Mouse (Mus musculus): Measurements from ENCODE around the gene Zfp335. TPM values are rescaled to one million over a fixed set of nuclear protein-coding genes. Genes with fewer than 3 reads are reported as not detected.
"Not testable (repeated sequence)": the region's sequence is repeated elsewhere in the genome, so short reads cannot be mapped to it uniquely, and the experiment has no call there.

Zfp335 gene
- polyA plus RNA-seq, 1 experiment from 2014 or later, result 19.9 TPM

DNA sequence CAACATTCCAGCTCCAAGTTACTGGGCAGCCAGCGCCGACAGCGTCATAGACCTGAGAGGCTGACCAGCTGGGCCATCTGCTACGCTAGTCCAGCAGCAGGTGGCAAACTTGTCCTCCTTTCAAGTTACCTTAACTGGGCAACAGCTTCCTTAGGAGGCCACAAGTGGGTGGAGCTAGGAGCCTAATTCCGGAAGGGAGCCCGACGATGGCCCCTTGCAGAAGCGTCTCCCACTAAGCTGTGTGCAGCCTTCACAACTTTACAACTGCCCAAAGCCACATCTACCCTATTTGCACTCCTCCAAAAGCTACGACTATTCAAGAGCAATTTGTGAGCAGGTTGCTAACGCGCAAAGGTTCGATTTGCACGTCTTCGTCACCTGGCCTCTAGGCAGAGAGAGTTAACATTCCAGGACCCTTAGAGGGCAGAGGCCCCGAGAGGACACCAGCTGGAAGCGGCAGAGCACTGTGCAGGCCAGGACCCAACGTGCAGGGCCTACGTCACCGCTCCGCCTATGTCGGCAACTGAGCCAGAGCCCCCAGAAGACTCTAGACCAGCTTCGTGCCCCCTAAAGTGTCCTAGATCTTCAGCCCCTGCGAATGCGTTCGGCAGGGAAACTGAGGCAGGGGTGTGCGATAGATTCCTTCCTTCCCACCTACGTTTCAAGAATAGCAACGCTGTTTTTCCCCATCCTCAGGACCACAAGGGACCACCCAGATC is 32.9 kb downstream of the Zfp335 start:
- H3K9ac ChIP-seq (replicated peaks; ENCODE audit: low read depth, low read length), result peak overlapping the region; percentile 100
- H3K36me3 ChIP-seq (ENCODE audit: control insufficient read depth, insufficient read depth), result 0 out of 2 replicates have a peak, but pooled peaks cover 3% of the 10 kb centered on the region
- H3K27ac ChIP-seq (ENCODE audit: low read length), result peak overlapping the region; percentile 100
- H3K4me2 ChIP-seq (ENCODE audit: low read length), result peak overlapping the region; percentile 98
- H3K4me1 ChIP-seq (replicated peaks; ENCODE audit: control insufficient read depth, insufficient read depth, low read length), result peaks cover 19% of the 10 kb centered on the region
- H3K4me3 ChIP-seq (replicated peaks; ENCODE audit: low read length), result peak overlapping the region; percentile 70
- 2% methylated on average over 28 of the region's 28 CpGs for WGBS
- H3K27me3 ChIP-seq (replicated peaks; ENCODE audit: control insufficient read depth, insufficient read depth, low read length), result no peaks in the 10 kb centered on the region
- ATAC-seq, result peak; percentile 28
- no peaks in the 10 kb centered on the region for H3K9me3 ChIP-seq (ENCODE audit: control insufficient read depth, low read length)

DNA sequence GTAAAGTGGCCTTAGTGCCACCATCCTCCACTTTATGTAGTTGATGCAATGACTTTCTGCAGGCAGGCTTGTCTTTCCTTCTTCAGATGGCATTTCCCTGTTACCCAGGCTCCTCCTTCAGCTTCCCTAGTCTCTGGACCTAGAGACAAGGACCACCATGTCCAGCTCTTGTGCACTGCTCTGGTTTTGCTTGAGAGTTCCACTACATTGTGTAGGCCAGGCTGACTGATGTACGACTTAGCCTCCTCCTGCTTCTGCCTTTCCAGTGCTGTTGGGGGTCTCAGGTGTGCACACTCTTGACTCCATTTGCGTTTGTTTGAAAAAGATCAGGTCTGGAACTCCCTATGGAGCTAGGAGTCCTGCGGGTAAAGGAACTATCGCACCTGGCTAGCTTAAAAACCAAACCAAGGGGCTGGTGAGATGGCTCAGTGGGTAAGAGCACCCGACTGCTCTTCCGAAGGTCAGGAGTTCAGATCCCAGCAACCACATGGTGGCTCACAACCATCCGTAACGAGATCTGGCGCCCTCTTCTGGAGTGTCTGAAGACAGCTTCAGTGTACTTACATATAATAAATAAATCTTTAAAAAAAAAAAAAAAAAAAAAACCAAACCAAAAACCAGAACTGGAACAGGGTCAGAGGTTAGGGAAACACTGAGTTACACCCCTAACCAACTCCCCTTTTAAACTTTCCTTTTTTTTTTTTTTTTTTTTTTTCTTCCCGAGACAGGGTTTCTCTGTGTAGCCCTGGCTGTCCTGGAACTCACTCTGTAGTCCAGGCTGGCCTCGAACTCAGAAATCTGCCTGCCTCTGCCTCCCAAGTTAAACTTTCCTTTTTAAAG is 34.0 kb downstream of the Zfp335 start:
- not testable (repeated sequence) for H3K27ac ChIP-seq (ENCODE audit: low read length); H3K27me3 ChIP-seq (replicated peaks; ENCODE audit: control insufficient read depth, insufficient read depth, low read length); H3K9me3 ChIP-seq (ENCODE audit: control insufficient read depth, low read length); H3K4me3 ChIP-seq (replicated peaks; ENCODE audit: low read length); H3K9ac ChIP-seq (replicated peaks; ENCODE audit: low read depth, low read length); H3K36me3 ChIP-seq (ENCODE audit: control insufficient read depth, insufficient read depth); ATAC-seq
- WGBS, result 79% methylated on average over 11 of the region's 11 CpGs
- peaks cover 19% of the 10 kb centered on the region for H3K4me1 ChIP-seq (replicated peaks; ENCODE audit: control insufficient read depth, insufficient read depth, low read length)
- H3K4me2 ChIP-seq (ENCODE audit: low read length), result peak overlapping the region; percentile 98

DNA sequence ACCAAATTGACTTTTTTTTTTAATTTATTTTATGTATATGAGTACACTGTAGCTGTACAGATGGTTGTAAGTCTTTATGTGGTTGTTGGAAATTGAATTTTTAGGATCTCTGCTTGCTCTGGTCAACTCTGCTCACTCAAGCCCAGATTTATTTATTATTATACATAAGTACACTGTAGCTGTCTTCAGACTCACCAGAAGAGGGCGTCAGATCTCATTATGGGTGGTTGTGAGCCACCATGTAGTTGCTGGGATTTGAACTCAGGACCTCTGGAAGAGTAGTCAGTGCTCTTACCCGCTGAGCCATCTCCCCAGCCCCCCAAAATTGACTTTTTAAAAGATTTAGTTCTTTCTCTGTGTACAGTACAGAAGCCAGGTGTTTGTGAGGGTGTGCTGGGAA is 35.9 kb downstream of the Zfp335 start:
- H3K36me3 ChIP-seq (ENCODE audit: control insufficient read depth, insufficient read depth); H3K27me3 ChIP-seq (replicated peaks; ENCODE audit: control insufficient read depth, insufficient read depth, low read length); H3K4me2 ChIP-seq (ENCODE audit: low read length); H3K4me3 ChIP-seq (replicated peaks; ENCODE audit: low read length); H3K9ac ChIP-seq (replicated peaks; ENCODE audit: low read depth, low read length); H3K9me3 ChIP-seq (ENCODE audit: control insufficient read depth, low read length); ATAC-seq; H3K27ac ChIP-seq (ENCODE audit: low read length): not testable (repeated sequence)
- WGBS, result 57% methylated on average over 2 of the region's 2 CpGs
- peaks cover 14% of the 10 kb centered on the region for H3K4me1 ChIP-seq (replicated peaks; ENCODE audit: control insufficient read depth, insufficient read depth, low read length)

DNA sequence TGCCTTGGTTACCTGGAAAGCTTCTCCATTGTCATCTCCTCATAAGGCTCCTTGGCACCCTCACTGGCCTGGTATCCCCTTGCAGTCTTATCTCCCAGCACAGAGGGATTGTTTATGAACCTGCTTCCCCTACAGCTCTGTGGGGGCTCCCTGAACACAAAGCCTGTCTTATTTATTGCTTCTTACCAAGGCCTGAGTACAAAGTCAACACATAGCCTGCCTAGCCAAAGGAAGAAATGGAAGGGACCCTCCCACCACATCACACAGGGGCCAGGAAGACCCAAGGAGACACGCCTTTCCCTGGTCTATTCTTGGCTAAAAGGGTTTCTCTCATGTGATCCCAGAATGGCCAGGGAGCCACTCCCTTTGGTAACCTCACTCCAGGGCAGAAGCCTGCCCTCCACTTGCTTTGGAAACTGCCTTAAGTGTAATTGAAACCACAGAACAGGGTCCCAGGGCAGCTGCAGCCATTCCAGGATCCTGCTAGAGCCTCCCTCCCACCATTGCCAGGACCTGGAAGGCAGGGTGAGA is 37.3 kb downstream of the Zfp335 start:
- Histone ChIP-seq H3K9me3 (ENCODE audit: control insufficient read depth, low read length) (no peaks in the 10 kb centered on the region), H3K27me3 (replicated peaks; ENCODE audit: control insufficient read depth, insufficient read depth, low read length) (no peaks in the 10 kb centered on the region), H3K4me2 (ENCODE audit: low read length) (no peak overlapping the region), H3K36me3 (ENCODE audit: control insufficient read depth, insufficient read depth) (no peaks in the 10 kb centered on the region), H3K4me1 (replicated peaks; ENCODE audit: control insufficient read depth, insufficient read depth, low read length) (peaks cover 8% of the 10 kb centered on the region), H3K4me3 (replicated peaks; ENCODE audit: low read length) (no peak overlapping the region), H3K9ac (replicated peaks; ENCODE audit: low read depth, low read length) (no peak overlapping the region), H3K27ac (ENCODE audit: low read length) (no peak overlapping the region)
- no peak for ATAC-seq
- WGBS, result 45% methylated on average over 1 of the region's 1 CpGs

DNA sequence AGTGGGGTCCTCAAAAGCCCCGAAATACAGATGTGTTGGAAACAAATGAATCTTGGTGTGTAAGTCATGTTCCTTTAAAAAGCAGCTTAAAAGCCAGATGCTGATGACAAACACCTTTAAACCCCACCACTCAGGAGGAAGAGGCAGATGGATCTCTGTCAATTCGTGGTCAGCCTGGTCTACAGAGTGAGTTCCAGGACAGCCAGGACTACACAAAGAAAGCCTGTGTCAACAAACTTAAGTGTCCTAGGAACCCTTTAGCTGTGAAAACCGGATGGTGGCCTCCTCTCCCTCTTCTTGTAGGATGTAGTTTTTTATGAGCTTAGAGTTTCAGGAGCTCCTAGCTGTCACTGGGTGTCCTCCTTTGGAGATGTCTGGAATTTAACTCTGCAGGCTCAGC is 37.9 kb downstream of the Zfp335 start:
- Histone ChIP-seq H3K4me2 (ENCODE audit: low read length) (no peak overlapping the region), H3K9me3 (ENCODE audit: control insufficient read depth, low read length) (no peaks in the 10 kb centered on the region), H3K9ac (replicated peaks; ENCODE audit: low read depth, low read length) (no peak overlapping the region), H3K27ac (ENCODE audit: low read length) (no peak overlapping the region), H3K4me3 (replicated peaks; ENCODE audit: low read length) (no peak overlapping the region), H3K4me1 (replicated peaks; ENCODE audit: control insufficient read depth, insufficient read depth, low read length) (peaks cover 7% of the 10 kb centered on the region), H3K27me3 (replicated peaks; ENCODE audit: control insufficient read depth, insufficient read depth, low read length) (no peaks in the 10 kb centered on the region), H3K36me3 (ENCODE audit: control insufficient read depth, insufficient read depth) (no peaks in the 10 kb centered on the region)
- no peak for ATAC-seq
- WGBS, result 73% methylated on average over 3 of the region's 3 CpGs

DNA sequence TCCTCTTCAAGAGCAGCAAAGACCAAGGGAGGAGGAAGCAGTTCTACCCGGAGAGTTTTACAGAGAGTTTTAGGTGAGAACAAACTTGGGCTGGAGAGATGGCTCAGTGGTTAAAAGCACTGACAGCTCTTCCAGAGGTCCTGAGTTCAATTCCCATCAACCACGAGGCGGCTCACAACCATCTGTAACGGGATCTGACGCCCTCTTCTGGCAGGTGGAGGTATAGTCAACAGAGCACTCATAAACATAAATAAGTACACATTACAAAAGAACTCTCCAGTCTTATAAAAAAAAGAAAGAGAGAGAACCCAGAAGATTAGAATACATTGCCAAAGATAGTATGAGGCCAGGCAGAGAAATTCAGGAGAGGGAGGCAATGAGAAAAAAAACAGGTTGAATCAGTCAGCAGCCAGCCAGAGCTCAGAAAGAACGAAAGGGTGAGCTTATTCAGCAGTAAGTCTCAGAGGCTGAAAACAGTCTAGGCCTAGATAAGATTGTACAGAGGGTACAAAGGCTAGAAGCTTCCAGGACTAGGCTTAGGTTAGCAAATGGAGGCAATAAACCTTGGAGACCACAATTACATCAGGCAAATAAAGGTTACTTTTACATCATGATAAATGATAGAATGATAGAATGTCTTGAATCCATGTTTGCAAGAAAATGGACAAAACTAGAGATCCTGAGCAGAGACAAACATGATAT is 39.8 kb downstream of the Zfp335 start:
- Histone ChIP-seq H3K36me3 (ENCODE audit: control insufficient read depth, insufficient read depth) (no peaks in the 10 kb centered on the region), H3K4me1 (replicated peaks; ENCODE audit: control insufficient read depth, insufficient read depth, low read length) (no peaks in the 10 kb centered on the region), H3K4me3 (replicated peaks; ENCODE audit: low read length) (no peak overlapping the region), H3K9me3 (ENCODE audit: control insufficient read depth, low read length) (peaks cover 5% of the 10 kb centered on the region), H3K27ac (ENCODE audit: low read length) (no peak overlapping the region), H3K4me2 (ENCODE audit: low read length) (no peak overlapping the region), H3K9ac (replicated peaks; ENCODE audit: low read depth, low read length) (no peak overlapping the region), H3K27me3 (replicated peaks; ENCODE audit: control insufficient read depth, insufficient read depth, low read length) (no peaks in the 10 kb centered on the region)
- WGBS, result 61% methylated on average over 6 of the region's 6 CpGs
- ATAC-seq, result no peak

DNA sequence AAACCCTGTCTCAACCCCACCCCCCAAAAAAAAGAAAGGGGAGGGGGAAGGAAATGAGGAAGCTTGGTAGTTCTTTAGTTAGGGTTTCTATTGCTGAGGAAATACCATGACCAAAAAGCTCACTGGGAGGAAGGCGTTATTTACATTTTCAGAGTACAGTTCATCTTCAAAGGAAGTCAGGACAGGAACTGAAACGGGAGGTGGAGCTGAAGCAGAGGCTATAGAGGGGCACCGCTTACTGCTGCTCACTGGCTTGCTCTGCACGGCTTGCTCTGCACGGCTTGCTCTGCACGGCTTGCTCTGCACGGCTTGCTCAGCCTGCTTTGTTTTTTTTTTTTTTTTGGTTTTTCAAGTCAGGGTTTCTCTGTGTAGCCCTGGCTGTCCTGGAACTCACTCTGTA is 43.1 kb downstream of the Zfp335 start:
- Histone ChIP-seq H3K4me3 (replicated peaks; ENCODE audit: low read length) (no peak overlapping the region), H3K4me2 (ENCODE audit: low read length) (no peak overlapping the region), H3K9ac (replicated peaks; ENCODE audit: low read depth, low read length) (no peak overlapping the region), H3K27me3 (replicated peaks; ENCODE audit: control insufficient read depth, insufficient read depth, low read length) (no peaks in the 10 kb centered on the region), H3K36me3 (ENCODE audit: control insufficient read depth, insufficient read depth) (no peaks in the 10 kb centered on the region), H3K9me3 (ENCODE audit: control insufficient read depth, low read length) (peaks cover 5% of the 10 kb centered on the region), H3K4me1 (replicated peaks; ENCODE audit: control insufficient read depth, insufficient read depth, low read length) (no peaks in the 10 kb centered on the region), H3K27ac (ENCODE audit: low read length) (no peak overlapping the region)
- 86% methylated on average over 7 of the region's 7 CpGs for WGBS
- no peak for ATAC-seq

DNA sequence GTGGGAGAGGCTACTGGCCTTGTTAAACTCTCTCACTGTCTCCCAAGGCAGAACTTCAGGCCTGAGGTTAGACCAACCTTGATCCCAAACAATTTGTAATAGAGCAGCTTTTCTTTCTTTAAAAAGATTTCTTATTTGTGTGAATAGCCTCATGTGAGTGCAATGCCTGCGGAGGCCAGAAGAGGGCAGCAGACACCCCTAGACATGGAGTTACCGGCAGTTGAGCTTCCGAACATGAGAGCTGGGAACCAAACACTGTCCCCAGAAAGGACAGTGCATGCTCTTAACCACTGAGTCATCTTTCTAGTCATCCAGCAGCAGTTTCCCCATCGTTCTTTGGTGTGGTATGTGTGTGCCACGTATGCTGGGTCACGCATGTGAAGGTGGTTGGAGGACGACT is 44.0 kb downstream of the Zfp335 start:
- Histone ChIP-seq H3K27me3 (replicated peaks; ENCODE audit: control insufficient read depth, insufficient read depth, low read length) (no peaks in the 10 kb centered on the region), H3K4me1 (replicated peaks; ENCODE audit: control insufficient read depth, insufficient read depth, low read length) (no peaks in the 10 kb centered on the region), H3K36me3 (ENCODE audit: control insufficient read depth, insufficient read depth) (no peaks in the 10 kb centered on the region), H3K27ac (ENCODE audit: low read length) (no peak overlapping the region), H3K4me3 (replicated peaks; ENCODE audit: low read length) (no peak overlapping the region), H3K9ac (replicated peaks; ENCODE audit: low read depth, low read length) (no peak overlapping the region), H3K4me2 (ENCODE audit: low read length) (no peak overlapping the region), H3K9me3 (ENCODE audit: control insufficient read depth, low read length) (peaks cover 5% of the 10 kb centered on the region)
- 92% methylated on average over 7 of the region's 7 CpGs for WGBS
- no peak for ATAC-seq

Measured in forebrain, embryonic 16.5 days (tissue).